Mouse (Mus musculus) right cerebral cortex, postnatal 25 days (tissue): ENCODE results near the gene Vmn1r71.
"Not testable (repeated sequence)": the region's sequence is repeated elsewhere in the genome, so short reads cannot be mapped to it uniquely, and the experiment has no call there.

ENCODE experiments used
- DNase-seq: peaks from one replicate; pipeline ENCODE4 v3.0.0; 2022

The Vmn1r71 gene

GRCm38 (mm10) chr7:10754264-10754663 lies at the start of gene Vmn1r71:
TSS of gene Vmn1r71 (minus strand) at chr7:10754364.
- no peak for DNase-seq

- DNase-seq, result not testable (repeated sequence)
Measured at GRCm38 (mm10) chr7:10757551-10757950, 3.4 kb upstream of the Vmn1r71 start.
